Mouse (Mus musculus) MEL (cell line): Measurements from ENCODE around the gene Rfk. TPM values are rescaled to one million over a fixed set of nuclear protein-coding genes. Genes with fewer than 3 reads are reported as not detected.

Experiments used
- DNase-seq: peaks from one replicate; pipeline ENCODE4 v3.0.0; 2011; ENCODE audit warnings: low read depth, low spot score
- H3K27ac ChIP-seq: 2 replicates; pipeline ENCODE4 v1.5.1; 2012; ENCODE audit warnings: low read depth, mild to moderate bottlenecking, control low read depth, low read length, moderate library complexity; ENCODE audit not compliant: control insufficient read depth
- H3K27me3 ChIP-seq, 2 experiments: fragments of 150-350 bp in 1 of 2; sonication (generic) in 1 of 2; 2 replicates each; pipeline ENCODE4 v1.6.1; 2012; ENCODE audit warnings: low read length in 2 of 2, mild to moderate bottlenecking in 2 of 2, improper control_type of control experiment in 1 of 2, moderate library complexity in 1 of 2; ENCODE audit not compliant: insufficient read depth in 2 of 2, control insufficient read depth in 1 of 2
- H3K36me3 ChIP-seq, 2 experiments: 2 replicates each; pipeline ENCODE4 v1.6.1; 2012 to 2014; ENCODE audit warnings: low read length in 2 of 2, improper control_type of control experiment in 1 of 2, inconsistent platforms in 1 of 2, mild to moderate bottlenecking in 1 of 2; ENCODE audit not compliant: insufficient read depth in 2 of 2, control insufficient read depth in 1 of 2
- H3K4me1 ChIP-seq, 2 experiments: fragments of 150-350 bp in 1 of 2; sonication (generic) in 1 of 2; 2 replicates each; pipeline ENCODE4 v1.6.1; 2012; ENCODE audit warnings: low read length in 2 of 2, improper control_type of control experiment in 1 of 2, mild to moderate bottlenecking in 1 of 2; ENCODE audit not compliant: insufficient read depth in 2 of 2, control insufficient read depth in 1 of 2
- H3K4me3 ChIP-seq, 2 experiments: fragments of 150-350 bp in 1 of 2; sonication (generic) in 1 of 2; 2 replicates each; pipeline ENCODE4 v1.5.1; 2012; ENCODE audit warnings: low read depth in 2 of 2, low read length in 2 of 2, mild to moderate bottlenecking in 2 of 2, moderate library complexity in 2 of 2, control low read depth in 1 of 2, improper control_type of control experiment in 1 of 2; ENCODE audit not compliant: control insufficient read depth in 1 of 2, insufficient read depth in 1 of 2
- H3K79me2 ChIP-seq: 2 replicates; pipeline ENCODE4 v1.6.1; 2012; ENCODE audit warnings: mild to moderate bottlenecking, low read length, moderate library complexity; ENCODE audit not compliant: control insufficient read depth, poor library complexity, insufficient read depth
- H3K9ac ChIP-seq: 2 replicates; pipeline ENCODE4 v1.6.1; 2012; ENCODE audit warnings: low read depth, mild to moderate bottlenecking, control low read depth, low read length, moderate library complexity; ENCODE audit not compliant: control insufficient read depth, poor library complexity, severe bottlenecking
- H3K9me3 ChIP-seq: fragments of 150-350 bp; sonication (generic); replicated peaks from 2 replicates; pipeline ENCODE4 v1.6.1; 2012; ENCODE audit warnings: mild to moderate bottlenecking, low read length, improper control_type of control experiment, moderate library complexity; ENCODE audit not compliant: insufficient read depth
- BHLHE40 ChIP-seq: IDR thresholded peaks from 2 replicates; pipeline ENCODE4 v1.6.1; 2012; ENCODE audit warnings: low read depth, mild to moderate bottlenecking, inconsistent platforms, low read length, improper control_type of control experiment, borderline replicate concordance
- EP300 ChIP-seq, 2 experiments: IDR thresholded peaks; 2 replicates each; pipeline ENCODE4 v1.6.1; 2011; ENCODE audit warnings: improper control_type of control experiment in 2 of 2, low read length in 2 of 2, low read depth in 1 of 2, mild to moderate bottlenecking in 1 of 2
- ETS1 ChIP-seq: IDR thresholded peaks from 2 replicates; pipeline ENCODE4 v1.6.1; 2012; ENCODE audit warnings: low read depth, mild to moderate bottlenecking, inconsistent platforms, low read length, improper control_type of control experiment, moderate library complexity
- GABPA ChIP-seq: IDR thresholded peaks from 2 replicates; pipeline ENCODE4 v1.6.1; 2012; ENCODE audit warnings: low read depth, mild to moderate bottlenecking, inconsistent platforms, low read length, improper control_type of control experiment, moderate library complexity
- GATA1 ChIP-seq: IDR thresholded peaks from 2 replicates; pipeline ENCODE4 v1.6.1; 2011; ENCODE audit warnings: low read depth, low read length, improper control_type of control experiment
- HCFC1 ChIP-seq: IDR thresholded peaks from 2 replicates; pipeline ENCODE4 v1.6.1; 2012; ENCODE audit warnings: low read depth, mild to moderate bottlenecking, inconsistent platforms, low read length, improper control_type of control experiment, moderate library complexity
- MAZ ChIP-seq: IDR thresholded peaks from 2 replicates; pipeline ENCODE4 v1.6.1; 2012; ENCODE audit warnings: low read depth, mild to moderate bottlenecking, inconsistent platforms, low read length, improper control_type of control experiment
- MEF2A ChIP-seq: IDR thresholded peaks from 2 replicates; pipeline ENCODE4 v1.6.1; 2014; ENCODE audit warnings: low read depth, mild to moderate bottlenecking, inconsistent platforms, low read length, improper control_type of control experiment; ENCODE audit not compliant: poor library complexity, insufficient replicate concordance, severe bottlenecking; ENCODE audit errors: extremely low read depth
- MYC ChIP-seq: IDR thresholded peaks from 2 replicates; pipeline ENCODE4 v1.6.1; 2011; ENCODE audit warnings: low read depth, mild to moderate bottlenecking, low read length, improper control_type of control experiment, moderate library complexity
- NELFE ChIP-seq: IDR thresholded peaks from 2 replicates; pipeline ENCODE4 v1.6.1; 2011; ENCODE audit warnings: low read depth, low read length, improper control_type of control experiment
- POLR2A ChIP-seq, 2 experiments: IDR thresholded peaks; 2 replicates each; pipeline ENCODE4 v1.6.1; 2011 to 2012; ENCODE audit warnings: low read length in 2 of 2, mild to moderate bottlenecking in 2 of 2, control low read depth in 1 of 2, improper control_type of control experiment in 1 of 2, low read depth in 1 of 2, moderate library complexity in 1 of 2; ENCODE audit not compliant: control insufficient read depth in 1 of 2, insufficient read depth in 1 of 2, poor library complexity in 1 of 2
- POLR2AphosphoS2 ChIP-seq: IDR thresholded peaks from 2 replicates; pipeline ENCODE4 v1.6.1; 2011; ENCODE audit warnings: low read length, improper control_type of control experiment
- POLR2AphosphoS5 ChIP-seq: IDR thresholded peaks from 2 replicates; pipeline ENCODE4 v1.6.1; 2012; ENCODE audit warnings: low read depth, borderline replicate concordance, mild to moderate bottlenecking, inconsistent platforms, low read length, moderate library complexity, mixed read lengths
- SIN3A ChIP-seq: IDR thresholded peaks from 2 replicates; pipeline ENCODE4 v1.6.1; 2012; ENCODE audit warnings: low read length, improper control_type of control experiment, inconsistent platforms
- SMC3 ChIP-seq: IDR thresholded peaks from 2 replicates; pipeline ENCODE4 v1.6.1; 2011; ENCODE audit warnings: low read depth, low read length, improper control_type of control experiment
- TAL1 ChIP-seq: IDR thresholded peaks from 2 replicates; pipeline ENCODE4 v1.6.1; 2012; ENCODE audit warnings: mild to moderate bottlenecking, inconsistent platforms, low read length, moderate library complexity, mixed read lengths
- TCF12 ChIP-seq: IDR thresholded peaks from 2 replicates; pipeline ENCODE4 v1.6.1; 2014; ENCODE audit warnings: low read depth, mild to moderate bottlenecking, inconsistent platforms, low read length, improper control_type of control experiment, moderate library complexity
- USF2 ChIP-seq, 2 experiments: IDR thresholded peaks; 2 replicates each; pipeline ENCODE4 v1.6.1; 2011 to 2012; ENCODE audit warnings: improper control_type of control experiment in 2 of 2, low read length in 2 of 2, borderline replicate concordance in 1 of 2, inconsistent platforms in 1 of 2, low read depth in 1 of 2, mild to moderate bottlenecking in 1 of 2; ENCODE audit not compliant: insufficient read depth in 1 of 2
- ZKSCAN1 ChIP-seq: IDR thresholded peaks from 2 replicates; pipeline ENCODE4 v1.6.1; 2012; ENCODE audit warnings: low read depth, mild to moderate bottlenecking, inconsistent platforms, low read length, improper control_type of control experiment, moderate library complexity
- ZMIZ1 ChIP-seq: IDR thresholded peaks from 2 replicates; pipeline ENCODE4 v1.6.1; 2012; ENCODE audit warnings: low read depth, mild to moderate bottlenecking, inconsistent platforms, low read length, improper control_type of control experiment, moderate library complexity
- ZNF384 ChIP-seq: IDR thresholded peaks from 2 replicates; pipeline ENCODE4 v1.6.1; 2012; ENCODE audit warnings: low read depth, mild to moderate bottlenecking, inconsistent platforms, low read length, improper control_type of control experiment
- polyA plus RNA-seq, 2 experiments: library from polyadenylated mRNA; stranded (reverse) in 1 of 2; unstranded in 1 of 2; fragments of >175 nt in 1 of 2; fragments of >200 nt in 1 of 2; gene quantifications; 2 replicates each; pipeline versions ENCODE4 v1.2.1 to v1.2.4; 2012; ENCODE audit warnings: low replicate concordance in 2 of 2, low read depth in 1 of 2; ENCODE audit not compliant: insufficient read length in 2 of 2, insufficient read depth in 1 of 2, missing spikeins in 1 of 2
- total RNA-seq: library from RNA; depleted of rRNA; stranded (reverse); fragments of 300-350 nt; gene quantifications from 2 replicates; pipeline ENCODE4 v1.2.3, GENCODE M21; 2012

Rfk gene
- total and polyA plus RNA-seq, 3 experiments = 16.2 to 39.7 TPM; not detected in 1

DNA sequence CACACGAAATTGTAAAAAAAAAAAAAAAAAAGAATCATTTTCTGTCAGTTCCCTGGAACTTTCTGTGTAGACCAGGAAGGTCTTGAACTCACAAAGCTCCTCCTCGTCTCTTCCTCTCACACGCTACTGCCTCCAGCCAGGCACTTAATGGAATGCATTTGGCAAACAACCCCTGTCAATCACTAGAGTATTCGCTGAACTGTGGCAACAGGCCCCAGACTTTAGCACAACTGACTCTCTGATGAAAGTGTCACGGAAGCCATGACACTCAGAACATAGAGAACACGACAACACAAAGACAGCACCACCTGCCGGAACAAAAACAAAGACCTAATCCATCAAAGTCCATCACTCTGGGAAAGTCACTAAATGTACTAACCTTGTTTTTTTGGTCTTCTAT, 24.3 kb upstream of the Rfk start:
- no peaks in the 10 kb centered on the region for H3K4me1 ChIP-seq

DNA sequence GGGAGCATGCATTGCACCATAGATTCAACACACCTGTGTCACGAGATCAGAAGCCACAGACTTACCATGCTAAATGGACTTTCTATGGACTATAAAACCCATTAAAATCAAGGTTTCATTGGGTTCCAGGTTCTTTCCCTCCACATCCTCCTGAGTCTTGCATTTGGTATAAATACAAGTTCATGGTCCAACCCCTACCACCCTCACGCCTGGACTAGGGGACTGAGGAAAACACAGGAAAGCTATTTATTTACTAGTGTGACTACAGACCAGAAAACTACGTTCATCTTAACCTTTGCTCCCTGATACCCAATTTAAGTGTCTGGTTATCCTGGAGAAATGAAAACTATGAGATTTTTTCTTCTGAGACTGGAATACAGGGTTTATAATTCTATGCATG, 21.1 kb upstream of the Rfk start, which contains the start of gene Gcnt1:
TSS of gene Gcnt1 (minus strand) at position 144 of the 400 bp plus-strand sequence.
- no peak for DNase-seq
- no peak within 1 kb of the TSS for H3K9ac ChIP-seq
- H3K27ac ChIP-seq = no peak within 1 kb of the TSS
- TF ChIP-seq ZMIZ1 = no peak
- TF ChIP-seq USF2 (IDR thresholded peaks at IDR 0.05; ENCODE audit: borderline replicate concordance in 1 of 2, insufficient read depth in 1 of 2, low read depth in 1 of 2, low read length in 2 of 2) = no peak
- TF ChIP-seq, all 39 proteins: peak for 0
- no peak within 1 kb of the TSS for H3K4me3 ChIP-seq
- no peaks in the 10 kb centered on the region for H3K36me3 ChIP-seq
- peaks cover 0 to 2% of the 10 kb centered on the region in 2 experiments; a peak in 2 of 4 replicates for H3K27me3 ChIP-seq
- no peaks in the 10 kb centered on the region for H3K4me1 ChIP-seq
- no peaks in the 10 kb centered on the region for H3K79me2 ChIP-seq
- no peaks in the 10 kb centered on the region for H3K9me3 ChIP-seq

More for the DNA sequence above, 24.3 kb upstream of the Rfk start:
- TF ChIP-seq SMC3 = no peak
- no peak for TF ChIP-seq ZKSCAN1
- TF ChIP-seq ZNF384 = no peak
- TF ChIP-seq MYC = no peak
- no peak for TF ChIP-seq POLR2AphosphoS2
- no peak for TF ChIP-seq GABPA
- no peak for TF ChIP-seq MAZ
- no peak for TF ChIP-seq SIN3A
- TF ChIP-seq EP300 (IDR thresholded peaks at IDR 0.05; ENCODE audit: low read depth in 1 of 2, low read length in 2 of 2) = no peak
- no peak for TF ChIP-seq HCFC1
- no peak for TF ChIP-seq POLR2A (IDR thresholded peaks at IDR 0.05; ENCODE audit: control insufficient read depth in 1 of 2, insufficient read depth in 1 of 2, low read depth in 1 of 2, low read length in 2 of 2, poor library complexity in 1 of 2)
- TF ChIP-seq NELFE = no peak
- TF ChIP-seq ETS1 = no peak
- TF ChIP-seq TCF12 = no peak
- no peak for TF ChIP-seq GATA1
- no peak for TF ChIP-seq USF2 (IDR thresholded peaks at IDR 0.05; ENCODE audit: borderline replicate concordance in 1 of 2, insufficient read depth in 1 of 2, low read depth in 1 of 2, low read length in 2 of 2)
- no peak for TF ChIP-seq MEF2A
- no peak for TF ChIP-seq BHLHE40
- TF ChIP-seq POLR2AphosphoS5 = no peak
- no peak for TF ChIP-seq TAL1
- no peaks in the 10 kb centered on the region for H3K79me2 ChIP-seq
- no peak for DNase-seq
- H3K27me3 ChIP-seq = peaks cover 0 to 2% of the 10 kb centered on the region in 2 experiments; a peak in 2 of 4 replicates
- H3K27ac ChIP-seq = no peak overlapping the region
- no peak overlapping the region for H3K4me3 ChIP-seq
- H3K36me3 ChIP-seq = no peaks in the 10 kb centered on the region
- H3K9ac ChIP-seq = no peak overlapping the region
- H3K9me3 ChIP-seq = no peaks in the 10 kb centered on the region
